Mouse (Mus musculus) cerebellum, adult 2 months (tissue): Measurements from ENCODE around the gene Lgals1.

Experiments
- CTCF ChIP-seq: fragments of 200-500 bp; IDR thresholded peaks from 2 replicates; pipeline ENCODE4 v1.5.1; 2011; ENCODE audit warnings: low read depth, mild to moderate bottlenecking, control low read depth, low read length, moderate library complexity, borderline replicate concordance; ENCODE audit not compliant: insufficient read depth
- POLR2A ChIP-seq: fragments of 200-500 bp; IDR thresholded peaks from 2 replicates; pipeline ENCODE4 v1.6.1; 2011; ENCODE audit warnings: low read length, control low read depth, borderline replicate concordance; ENCODE audit not compliant: insufficient read depth

- TF ChIP-seq POLR2A (no peak), CTCF (no peak)
Measured at GRCm38 (mm10) chr15:78960088-78960487, 33.6 kb downstream of the Lgals1 start.
